Mouse (Mus musculus): Measurements from ENCODE around the gene Tmc3.

- TF ChIP-seq POLR2A (IDR thresholded peaks at IDR 0.05; ENCODE audit: low read depth, low read length): no peak
- no peak for TF ChIP-seq CTCF (IDR thresholded peaks at IDR 0.05; ENCODE audit: borderline replicate concordance, insufficient read depth, low read length)
These were observed 16.8 kb upstream of the Tmc3 start for GRCm38 (mm10) chr7:83567841-83568500.
